Mouse (Mus musculus): ENCODE data around the gene Pou6f2.

DNA sequence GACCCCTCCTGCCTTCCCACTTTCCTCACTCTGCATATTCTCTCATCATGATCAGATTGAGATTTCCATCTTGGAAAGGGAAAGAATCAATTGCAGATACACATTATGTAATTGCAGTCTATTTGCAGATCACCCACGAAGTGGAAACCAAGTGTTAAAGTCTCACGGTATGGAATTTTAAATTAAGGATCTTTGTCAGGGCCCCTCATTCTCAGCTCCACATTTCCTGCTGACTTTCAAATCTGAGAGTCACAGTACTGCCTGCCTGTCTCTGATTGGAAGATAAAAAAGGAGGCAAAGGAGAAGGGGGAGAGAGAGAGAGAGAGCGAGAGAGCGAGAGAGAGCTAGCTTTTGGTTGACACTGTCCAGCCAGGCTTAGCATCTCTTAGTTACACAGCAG is 9.8 kb downstream of the Pou6f2 start:
- no peak for TF ChIP-seq MAFK (IDR thresholded peaks at IDR 0.05; ENCODE audit: insufficient read depth, low read depth, low read length)
- no peak for TF ChIP-seq ZNF384 (IDR thresholded peaks at IDR 0.05; ENCODE audit: low read depth, low read length)
- TF ChIP-seq HCFC1 (IDR thresholded peaks at IDR 0.05; ENCODE audit: borderline replicate concordance, insufficient read depth, low read length): no peak

Data from ES-E14 (cell line).